Mouse (Mus musculus): ENCODE results near the gene Gm10521. TPM values are rescaled to one million over a fixed set of nuclear protein-coding genes. Genes with fewer than 3 reads are reported as not detected.

Gene Gm10521
- polyA plus RNA-seq, 1 experiment, result 0.36 TPM

DNA sequence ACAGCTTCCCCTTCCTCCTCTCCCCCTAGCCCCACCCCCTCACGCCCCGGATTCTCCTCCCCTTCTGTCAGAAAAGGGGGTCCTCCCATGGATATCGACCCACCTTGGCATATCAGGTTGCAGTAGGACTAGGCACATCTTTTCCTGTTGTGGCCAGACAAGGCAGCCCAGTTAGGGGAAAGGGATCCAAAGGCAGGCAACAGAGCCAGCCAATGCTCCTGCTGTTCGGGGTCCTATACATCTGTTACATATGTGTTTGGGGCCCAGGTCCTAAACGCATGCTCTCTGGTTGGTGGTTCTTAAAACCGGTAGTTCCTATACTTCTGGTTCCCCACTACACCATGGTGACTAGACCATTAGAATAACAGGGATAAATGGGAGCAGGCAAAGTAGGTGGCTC, 45.2 kb downstream of the Gm10521 start:
- no peak for TF ChIP-seq GATA1 (IDR thresholded peaks at IDR 0.05; ENCODE audit: borderline replicate concordance, low read length)
- TF ChIP-seq FLI1 (IDR thresholded peaks at IDR 0.05; ENCODE audit: low read length), result no peak
- no peaks in the 10 kb centered on the region for H3K27me3 ChIP-seq (replicated peaks)
- no peak overlapping the region for H3K4me3 ChIP-seq (replicated peaks)
- H3K36me3 ChIP-seq (replicated peaks; ENCODE audit: low read length), result no peaks in the 10 kb centered on the region
- no peaks in the 10 kb centered on the region for H3K4me1 ChIP-seq
- H3K9me3 ChIP-seq, result peaks cover 22% of the 10 kb centered on the region

DNA sequence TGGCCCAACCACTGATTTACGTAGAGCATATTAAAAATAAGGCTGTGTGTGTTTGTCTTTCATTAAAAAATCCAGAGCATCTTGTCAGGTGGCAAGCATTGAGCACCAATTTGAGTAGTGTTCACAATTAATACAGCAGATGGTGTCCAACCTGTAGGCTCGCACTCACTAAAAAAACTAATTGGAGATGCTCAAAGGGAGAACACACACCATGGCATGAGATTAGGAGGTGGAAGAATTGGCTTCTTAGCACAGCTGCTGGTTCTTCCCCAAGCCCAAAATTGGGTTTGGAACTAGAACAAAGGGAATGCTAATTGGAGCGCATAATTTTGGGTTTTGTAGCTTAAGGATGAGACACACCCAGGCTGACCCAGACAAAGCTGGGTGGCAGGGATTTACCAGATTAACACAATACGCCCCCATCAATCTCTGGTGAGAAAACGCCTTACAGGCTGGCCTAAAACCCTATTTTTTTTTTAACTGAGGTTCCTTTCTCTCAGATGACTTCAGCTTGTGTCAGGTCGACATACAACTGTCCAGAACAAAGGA, 51.1 kb downstream of the Gm10521 start:
- Histone ChIP-seq H3K4me3 (replicated peaks) (no peak overlapping the region), H3K36me3 (replicated peaks; ENCODE audit: low read length) (no peaks in the 10 kb centered on the region), H3K27me3 (replicated peaks) (no peaks in the 10 kb centered on the region), H3K9me3 (peaks cover 7% of the 10 kb centered on the region), H3K4me1 (no peaks in the 10 kb centered on the region)
- TF ChIP-seq GATA1 (IDR thresholded peaks at IDR 0.05; ENCODE audit: borderline replicate concordance, low read length), result no peak
- no peak for TF ChIP-seq FLI1 (IDR thresholded peaks at IDR 0.05; ENCODE audit: low read length)

Other genes with a start within 250 kb of the Gm10521 start
- 0.31 TPM in 1 of 2 replicates, not detected in the other for gene Slamf7, start 242.6 kb upstream of the Gm10521 start, polyA plus RNA-seq (2012; ENCODE audit: insufficient read depth, low replicate concordance)
- 0.70 TPM in 1 of 2 replicates, not detected in the other for gene Cd48, start 213.7 kb upstream of the Gm10521 start, polyA plus RNA-seq (2012; ENCODE audit: insufficient read depth, low replicate concordance)
- gene Slamf1, start 128.5 kb upstream of the Gm10521 start, polyA plus RNA-seq (2012; ENCODE audit: insufficient read depth, low replicate concordance), result 6.4 and 38.5 TPM in 2 replicates
- 1.2 and 4.2 TPM in 2 replicates for gene Cd84, start 56.0 kb upstream of the Gm10521 start, polyA plus RNA-seq (2012; ENCODE audit: insufficient read depth, low replicate concordance)
- gene Slamf6, start 21.9 kb downstream of the Gm10521 start, polyA plus RNA-seq (2012; ENCODE audit: insufficient read depth, low replicate concordance), result not detected in 2 replicates
- 3.2 TPM in 1 of 2 replicates, not detected in the other for gene Vangl2, start 132.8 kb downstream of the Gm10521 start, polyA plus RNA-seq (2012; ENCODE audit: insufficient read depth, low replicate concordance)
- not detected in 2 replicates for gene Nhlh1, start 161.9 kb downstream of the Gm10521 start, polyA plus RNA-seq (2012; ENCODE audit: insufficient read depth, low replicate concordance)
- gene Copa, start 186.9 kb downstream of the Gm10521 start, polyA plus RNA-seq (2012; ENCODE audit: insufficient read depth, low replicate concordance), result 2.9 and 15.6 TPM in 2 replicates
- 0.76 and 7.6 TPM in 2 replicates for gene Ncstn, start 187.1 kb downstream of the Gm10521 start, polyA plus RNA-seq (2012; ENCODE audit: insufficient read depth, low replicate concordance)
- gene Pex19, start 231.1 kb downstream of the Gm10521 start, polyA plus RNA-seq (2012; ENCODE audit: insufficient read depth, low replicate concordance), result 4.1 and 18.9 TPM in 2 replicates

All from megakaryocyte, embryonic 14.5 days (primary cell).